Mouse (Mus musculus) kidney, adult 9 months (tissue): Measurements from ENCODE around the gene Cuta.
"Not testable (repeated sequence)": the region's sequence is repeated elsewhere in the genome, so short reads cannot be mapped to it uniquely, and the experiment has no call there.

Experiments used
- DNase-seq: peaks from one replicate; pipeline ENCODE4 v3.0.0; 2022

Cuta gene

DNA sequence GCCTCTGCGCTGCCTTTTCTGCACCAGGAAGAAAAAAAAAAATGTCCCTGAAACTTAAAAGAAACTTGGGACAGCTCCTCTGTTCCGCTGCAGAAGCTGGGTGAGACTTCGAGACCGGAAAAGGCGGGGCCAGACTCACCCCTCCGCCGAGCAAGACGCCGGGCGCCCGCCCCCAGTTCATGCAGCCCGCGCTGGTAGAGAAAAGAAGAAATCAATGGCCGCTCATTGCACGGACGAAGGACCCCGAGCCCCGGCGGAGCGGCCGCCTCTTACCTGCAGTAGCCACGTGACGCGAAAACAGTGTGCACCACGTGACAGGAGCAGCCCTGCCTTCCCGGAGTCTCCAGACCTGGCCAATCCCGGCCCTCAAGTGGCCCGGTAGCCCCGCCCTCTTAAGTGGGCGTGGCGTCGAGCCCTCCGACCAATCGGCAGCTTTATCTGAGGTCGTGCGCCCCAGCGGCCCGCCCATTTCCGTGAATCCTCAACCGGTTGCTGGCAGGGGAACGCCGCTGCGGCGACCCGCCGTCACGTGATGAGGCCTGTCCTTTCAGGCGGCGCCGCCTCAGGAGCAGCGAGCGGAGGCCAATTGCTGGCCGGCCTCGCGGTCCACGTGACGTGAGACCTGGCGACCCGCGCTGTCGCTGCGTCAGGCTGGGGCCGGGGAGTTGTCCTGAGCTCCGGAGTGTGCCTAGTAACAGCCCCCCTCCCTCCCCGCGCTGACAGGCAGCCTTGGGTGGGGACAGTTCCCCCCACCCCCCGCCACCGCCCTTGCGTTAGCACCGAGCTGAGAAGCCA, at the start of gene Cuta:
Cuta (minus strand) TSS at position 392 of the 795 bp plus-strand sequence.
- peak; percentile 100 for DNase-seq

DNA sequence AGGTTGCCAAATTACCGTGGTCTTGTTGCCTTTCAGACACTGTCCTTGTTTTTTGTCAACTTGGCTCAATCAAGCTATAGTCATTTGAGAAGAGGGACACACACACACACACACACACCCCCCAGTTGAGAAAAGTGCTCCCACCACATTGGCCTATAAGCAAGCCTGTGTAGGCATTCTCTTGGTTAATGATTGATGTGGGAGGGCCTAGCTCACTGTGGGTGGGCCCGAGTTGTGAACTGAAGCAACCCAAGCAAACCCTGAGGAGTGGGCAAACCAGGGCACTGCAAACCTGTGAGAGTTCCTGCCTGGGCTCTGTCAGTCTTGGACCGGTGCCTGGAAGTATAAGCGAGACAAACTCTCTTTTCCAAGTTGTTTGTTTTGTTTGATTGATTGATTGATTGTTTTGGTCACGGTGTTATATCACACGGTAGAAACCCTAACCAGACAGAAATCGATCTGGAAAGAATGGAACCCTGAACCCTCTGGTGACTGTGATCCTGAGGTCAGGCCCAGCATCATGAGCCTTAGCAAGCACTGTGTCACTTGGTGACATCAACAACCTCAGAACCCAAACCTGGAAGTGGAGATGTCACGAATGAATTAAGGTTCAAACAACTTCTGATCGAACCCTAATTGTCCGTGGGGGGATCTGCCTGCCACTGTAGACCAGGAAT, 46.3 kb upstream of the Cuta start:
- no peak for DNase-seq

DNA sequence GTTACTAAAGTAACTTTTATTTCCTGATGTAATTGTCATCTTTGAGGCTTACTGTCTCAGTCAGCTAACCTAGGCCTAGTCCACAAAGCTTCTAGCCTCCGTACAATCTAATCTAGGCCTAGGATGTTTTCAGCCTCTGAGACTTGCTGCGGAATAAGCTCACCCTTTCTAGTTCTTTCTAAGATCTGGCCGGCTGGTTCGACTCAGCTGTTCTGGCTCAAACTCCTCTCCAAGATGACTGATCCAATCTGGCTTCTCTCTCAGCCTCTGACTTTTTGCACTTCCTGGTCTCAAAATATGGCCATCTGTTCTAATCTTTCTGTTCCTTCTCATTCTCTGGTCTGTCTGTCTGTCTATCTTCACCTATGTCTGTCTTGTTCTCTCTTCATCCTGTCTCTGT, 44.0 kb upstream of the Cuta start:
- no peak for DNase-seq

DNA sequence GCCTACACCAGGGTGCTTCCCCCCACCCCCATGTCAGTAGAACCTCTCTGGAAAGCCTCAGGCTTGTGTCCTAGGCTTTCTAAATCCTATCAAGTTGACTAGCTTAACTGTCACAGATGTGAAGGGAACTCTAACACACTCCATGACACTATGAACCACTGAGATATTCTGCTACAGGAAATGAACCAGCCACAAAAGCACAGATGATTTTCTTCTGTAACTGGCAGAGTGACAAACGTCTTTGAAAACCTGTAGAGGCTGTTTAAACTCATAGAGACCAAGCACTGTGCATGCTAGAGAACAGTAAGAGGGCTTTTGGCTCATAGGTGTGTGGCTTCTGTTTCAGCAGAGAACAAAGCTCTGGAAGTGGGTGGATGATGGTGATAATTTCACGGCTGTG, 41.7 kb upstream of the Cuta start:
- no peak for DNase-seq

GRCm38 (mm10) chr17:26979426-26979825, 40.1 kb upstream of the Cuta start:
- DNase-seq = no peak

GRCm38 (mm10) chr17:26977354-26977753, 38.0 kb upstream of the Cuta start:
- DNase-seq = not testable (repeated sequence)

DNA sequence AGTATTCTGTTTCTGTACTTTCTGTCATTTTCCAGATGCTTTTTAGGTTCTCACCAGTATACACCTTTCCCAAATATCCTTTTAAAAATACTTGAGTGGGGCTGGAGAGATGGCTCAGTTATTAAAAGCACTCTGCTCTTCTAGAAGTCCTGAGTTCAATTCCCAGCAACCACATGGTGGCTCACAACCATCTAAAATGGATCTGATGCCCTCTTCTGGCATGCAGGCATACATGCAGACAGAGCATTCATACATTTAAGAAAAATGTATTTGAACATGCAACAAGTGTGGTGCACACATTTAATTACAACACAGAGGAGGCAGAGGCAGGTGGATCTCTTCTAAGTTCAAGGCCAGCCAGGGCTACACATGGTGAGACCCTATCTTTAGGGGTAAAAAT, 36.0 kb upstream of the Cuta start:
- DNase-seq = no peak

DNA sequence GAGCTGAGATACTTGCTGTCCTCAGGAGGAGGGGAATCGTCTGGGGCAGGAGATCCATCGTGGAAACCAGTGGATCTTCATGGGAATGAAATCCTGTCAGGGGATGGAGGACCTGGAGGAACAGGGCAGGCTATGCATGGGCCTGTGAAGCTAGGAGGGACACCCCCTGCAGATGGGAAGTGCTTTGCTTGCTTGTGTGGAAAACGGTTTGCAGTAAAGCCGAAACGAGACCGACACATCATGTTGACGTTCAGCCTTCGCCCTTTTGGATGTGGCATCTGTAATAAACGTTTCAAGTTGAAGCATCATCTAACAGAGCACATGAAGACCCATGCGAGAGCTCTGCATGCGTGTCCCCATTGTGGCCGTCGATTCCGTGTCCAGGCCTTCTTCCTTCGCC, 35.2 kb upstream of the Cuta start:
- no peak for DNase-seq

- peak; percentile 96 for DNase-seq
These were observed 33.6 kb upstream of the Cuta start, which contains the start of gene Zbtb9 for GRCm38 (mm10) chr17:26972703-26973574. TSS of gene Zbtb9 (plus strand) at chr17:26973167.

DNA sequence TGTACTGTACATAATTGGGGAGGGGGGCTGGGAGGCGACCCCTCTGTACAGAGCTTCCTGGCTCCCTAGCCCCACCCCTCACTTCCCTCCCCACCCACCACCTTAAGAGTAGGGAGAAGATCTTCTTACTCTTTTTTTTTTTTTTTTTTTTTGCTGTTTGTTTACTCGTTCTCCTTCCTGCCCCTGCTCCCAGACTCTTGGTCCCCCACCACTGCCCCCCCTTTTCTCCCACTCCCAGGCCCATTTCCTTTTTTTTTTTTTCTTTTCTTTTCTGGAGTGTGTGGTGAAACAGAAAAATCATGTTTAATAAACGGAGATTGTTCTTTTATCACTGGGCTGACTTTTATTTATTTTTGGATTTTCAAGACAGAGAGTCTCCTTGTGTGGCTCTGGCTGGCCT, 32.7 kb upstream of the Cuta start:
- DNase-seq = no peak

GRCm38 (mm10) chr17:26971247-26971905, 32.0 kb upstream of the Cuta start:
- DNase-seq = no peak

DNA sequence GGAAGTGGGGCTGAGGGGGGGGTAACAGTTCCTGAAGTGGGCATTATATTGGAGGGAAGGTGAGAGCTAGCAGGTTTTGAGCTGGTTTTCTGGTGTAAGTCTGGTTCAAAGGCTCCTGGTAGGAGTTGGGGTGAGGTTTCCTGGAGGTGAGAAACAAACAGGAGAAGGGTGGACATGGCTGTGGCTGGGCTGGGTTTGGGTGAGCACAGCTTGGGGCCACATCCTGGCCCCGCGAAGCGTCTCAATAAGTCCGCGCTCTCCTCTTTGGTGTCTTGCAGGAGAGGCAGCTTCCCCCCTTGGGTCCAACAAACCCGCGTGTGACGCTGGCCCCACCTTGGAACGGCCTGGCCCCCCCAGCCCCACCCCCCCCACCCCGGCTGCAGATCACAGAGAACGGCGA, 30.9 kb upstream of the Cuta start:
- DNase-seq = no peak

DNA sequence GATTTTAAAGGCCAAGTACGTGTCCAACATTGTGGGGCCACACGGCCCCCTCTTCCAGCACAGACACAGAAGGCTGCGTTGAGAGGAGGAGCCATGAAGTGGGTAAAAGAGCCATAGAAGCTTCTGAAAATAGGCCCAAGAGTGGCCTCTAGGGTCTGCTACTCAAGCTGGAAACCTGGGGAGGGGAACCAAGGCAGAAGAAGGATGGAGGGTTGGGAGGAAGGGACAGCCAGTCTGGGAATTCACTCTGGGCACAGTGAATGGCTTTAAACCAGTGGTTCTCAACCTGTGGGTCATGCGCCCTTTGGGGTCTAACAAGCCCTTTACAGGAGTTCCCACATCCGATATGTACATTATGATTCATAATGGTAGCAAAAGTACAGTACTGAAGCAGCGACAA, 29.9 kb upstream of the Cuta start:
- no peak for DNase-seq

DNA sequence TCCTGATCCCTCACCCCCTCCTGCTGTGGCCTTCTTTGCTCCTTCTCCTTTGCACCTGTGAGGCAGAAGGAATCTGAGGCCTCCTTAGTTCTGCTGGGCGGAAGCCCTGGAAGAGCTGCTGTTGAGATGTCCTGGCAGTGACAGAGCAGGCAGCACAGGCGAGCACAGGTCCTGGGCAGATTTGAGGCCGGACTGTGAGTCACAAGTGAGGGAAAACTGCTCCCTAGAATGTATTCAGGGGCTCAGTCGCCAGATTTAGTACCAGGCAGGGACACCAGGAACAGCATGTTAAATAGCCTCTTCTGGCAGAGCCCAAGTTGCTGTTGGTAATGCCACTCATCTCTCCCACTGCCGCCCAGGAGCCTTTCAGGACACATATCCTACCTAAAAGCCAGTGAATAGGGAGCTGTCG, 28.8 kb upstream of the Cuta start:
- DNase-seq = no peak

GRCm38 (mm10) chr17:26967477-26967876, 28.1 kb upstream of the Cuta start:
- no peak for DNase-seq

DNA sequence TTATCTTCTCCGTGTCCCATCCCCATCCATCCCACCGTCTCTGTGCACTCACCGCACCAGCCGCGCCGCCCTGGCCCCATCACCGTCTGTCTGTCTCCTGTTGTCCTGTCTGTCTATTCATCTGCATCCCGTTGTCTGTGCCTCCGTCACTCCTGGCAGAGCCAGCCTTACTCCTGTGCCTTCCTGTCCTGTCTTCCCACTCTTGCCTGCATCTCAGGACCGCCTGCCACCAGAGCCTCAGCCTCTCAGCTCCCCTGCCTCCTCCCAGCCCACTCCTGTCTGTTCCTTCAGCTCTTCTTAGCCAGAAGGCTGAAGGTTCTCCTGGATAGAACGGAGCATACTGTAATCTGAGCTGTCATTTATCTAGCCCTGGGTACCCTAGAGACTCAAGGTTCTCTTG, 27.6 kb upstream of the Cuta start:
- no peak for DNase-seq

GRCm38 (mm10) chr17:26961572-26962240, 22.3 kb upstream of the Cuta start:
- no peak for DNase-seq

DNA sequence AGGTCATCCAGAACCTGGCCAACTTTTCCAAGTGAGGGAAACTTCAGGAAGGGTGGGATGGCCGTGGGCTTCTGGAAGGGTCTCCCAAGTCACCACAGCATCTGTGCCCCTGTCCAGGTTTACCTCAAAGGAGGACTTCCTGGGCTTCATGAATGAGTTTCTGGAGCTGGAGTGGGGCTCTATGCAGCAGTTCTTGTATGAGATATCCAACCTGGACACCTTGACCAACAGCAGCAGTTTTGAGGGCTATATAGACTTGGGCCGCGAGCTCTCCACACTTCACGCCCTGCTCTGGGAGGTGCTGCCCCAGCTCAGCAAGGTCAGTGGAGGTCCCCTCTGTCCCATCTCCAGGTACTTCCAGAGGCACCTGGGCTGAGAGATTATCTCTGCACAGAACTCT, 20.4 kb upstream of the Cuta start:
- DNase-seq = no peak

- no peak for DNase-seq
These were observed 19.5 kb upstream of the Cuta start for GRCm38 (mm10) chr17:26958880-26959279.

DNA sequence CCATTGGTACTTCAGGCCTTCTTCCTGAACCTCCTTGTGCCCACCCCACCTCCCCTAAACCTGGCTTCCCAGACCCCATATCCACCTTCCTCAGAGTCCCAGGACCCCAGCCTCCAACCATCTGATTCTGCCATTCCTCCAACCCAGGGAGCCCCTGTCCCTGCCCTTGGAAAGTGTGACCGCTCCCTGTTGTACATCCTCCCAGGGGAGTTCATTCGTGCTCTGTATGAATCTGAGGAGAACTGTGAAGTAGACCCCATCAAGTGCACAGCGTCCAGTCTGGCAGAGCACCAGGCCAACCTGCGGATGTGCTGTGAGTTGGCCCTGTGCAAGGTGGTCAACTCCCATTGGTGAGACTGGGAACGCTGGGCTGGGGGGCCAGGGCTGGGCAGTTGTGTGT, 18.5 kb upstream of the Cuta start:
- DNase-seq = no peak

DNA sequence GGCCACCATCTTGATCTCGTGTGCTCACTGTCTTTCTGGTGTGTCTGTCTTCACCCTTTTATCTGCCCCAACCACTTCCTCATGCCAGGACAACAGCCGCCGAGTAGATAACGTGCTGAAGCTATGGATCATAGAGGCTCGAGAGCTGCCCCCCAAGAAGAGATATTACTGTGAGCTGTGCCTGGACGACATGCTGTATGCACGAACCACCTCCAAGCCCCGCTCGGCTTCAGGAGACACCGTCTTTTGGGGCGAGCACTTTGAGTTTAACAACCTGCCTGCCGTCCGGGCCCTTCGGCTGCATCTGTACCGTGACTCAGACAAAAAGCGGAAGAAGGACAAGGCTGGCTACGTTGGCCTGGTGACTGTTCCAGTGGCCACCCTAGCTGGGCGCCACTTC, 17.5 kb upstream of the Cuta start:
- no peak for DNase-seq

DNA sequence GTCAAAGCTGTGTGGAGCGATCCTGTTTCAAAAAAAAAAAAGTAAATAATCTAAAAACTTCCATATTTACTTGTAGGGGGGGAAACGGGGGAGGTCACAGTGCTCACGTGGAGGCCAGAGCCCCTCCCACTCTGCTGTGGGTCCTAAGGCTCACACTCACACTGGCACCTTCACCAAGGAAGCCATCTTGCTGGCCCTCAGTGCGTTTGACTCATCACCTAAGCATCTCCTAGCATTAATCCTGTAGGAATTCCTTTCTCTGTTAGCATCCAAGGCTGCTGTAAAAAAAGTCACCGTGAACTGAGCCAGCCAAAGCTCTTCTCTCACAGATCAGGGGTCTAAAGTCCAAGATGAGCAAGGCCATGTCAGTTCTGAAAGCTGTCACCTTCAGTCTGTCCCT, 16.9 kb upstream of the Cuta start:
- DNase-seq = no peak
